Mouse (Mus musculus) G1E (cell line): Measurements from ENCODE around the gene Purb. TPM values are rescaled to one million over a fixed set of nuclear protein-coding genes. Genes with fewer than 3 reads are reported as not detected.
A peak's percentile ranks its signal among the peaks of the same experiment; 100 is the strongest.

ENCODE experiments used
- ATAC-seq: 2 replicates; pipeline ENCODE4 v1.8.0; 2016; ENCODE audit warnings: mild to moderate bottlenecking; ENCODE audit not compliant: insufficient number of reproducible peaks, poor library complexity, low FRiP score, severe bottlenecking; ENCODE audit errors: extremely low read depth
- DNase-seq: peaks from one replicate; pipeline ENCODE4 v3.0.0; 2012; ENCODE audit warnings: low spot score
- H3K27me3 ChIP-seq: 2 replicates; pipeline ENCODE4 v1.6.1; 2012; ENCODE audit warnings: mild to moderate bottlenecking, low read length, inconsistent platforms; ENCODE audit not compliant: insufficient read depth
- H3K36me3 ChIP-seq: replicated peaks from 2 replicates; pipeline ENCODE3; 2012; ENCODE audit warnings: mild to moderate bottlenecking, inconsistent platforms
- H3K4me1 ChIP-seq: 2 replicates; pipeline ENCODE4 v1.6.1; 2012; ENCODE audit warnings: low read depth, low read length, inconsistent platforms, mixed read lengths; ENCODE audit not compliant: insufficient read depth
- H3K4me3 ChIP-seq: 2 replicates; pipeline ENCODE4 v1.5.1; 2012; ENCODE audit warnings: low read depth, mild to moderate bottlenecking, inconsistent platforms, low read length, moderate library complexity, mixed read lengths
- H3K9me3 ChIP-seq: replicated peaks from 2 replicates; pipeline ENCODE4 v1.6.1; 2012; ENCODE audit warnings: inconsistent platforms
- CTCF ChIP-seq: IDR thresholded peaks from 2 replicates; pipeline ENCODE4 v1.5.1; 2012; ENCODE audit warnings: low read depth, low read length, inconsistent platforms, mixed read lengths
- GATA1 ChIP-seq: IDR thresholded peaks from 2 replicates; pipeline ENCODE4 v1.6.1; 2012; ENCODE audit warnings: borderline replicate concordance, low read length, inconsistent platforms, mixed read lengths
- GATA2 ChIP-seq: IDR thresholded peaks from 2 replicates; pipeline ENCODE4 v1.6.1; 2012; ENCODE audit warnings: low read depth, low read length, inconsistent platforms, borderline replicate concordance
- POLR2AphosphoS5 ChIP-seq: IDR thresholded peaks from 2 replicates; pipeline ENCODE4 v1.6.1; 2012; ENCODE audit warnings: low read depth, low read length, inconsistent platforms; ENCODE audit not compliant: insufficient replicate concordance
- TAL1 ChIP-seq: conservative IDR thresholded peaks from 2 replicates; pipeline ENCODE4 v1.6.1; 2012; ENCODE audit warnings: low read depth, low read length, inconsistent platforms, mixed read lengths
- polyA plus RNA-seq: library from polyadenylated mRNA; stranded (reverse); fragments of >175 nt; gene quantifications from 2 replicates; pipeline ENCODE4 v1.2.3, GENCODE M21; 2012
- total RNA-seq, 2 experiments: library from RNA; stranded (forward) in 1 of 2; stranded (reverse) in 1 of 2; fragments of 200-1000 nt in 1 of 2; fragments of >200 nt in 1 of 2; fragmentation: Nextera tagmentation in 1 of 2; gene quantifications; 2 replicates each; pipeline ENCODE4 v1.2.3; 2014 to 2017

Purb gene
- total and polyA plus RNA-seq, 3 experiments: 7.8 to 38.2 (median 34.5) TPM

DNA sequence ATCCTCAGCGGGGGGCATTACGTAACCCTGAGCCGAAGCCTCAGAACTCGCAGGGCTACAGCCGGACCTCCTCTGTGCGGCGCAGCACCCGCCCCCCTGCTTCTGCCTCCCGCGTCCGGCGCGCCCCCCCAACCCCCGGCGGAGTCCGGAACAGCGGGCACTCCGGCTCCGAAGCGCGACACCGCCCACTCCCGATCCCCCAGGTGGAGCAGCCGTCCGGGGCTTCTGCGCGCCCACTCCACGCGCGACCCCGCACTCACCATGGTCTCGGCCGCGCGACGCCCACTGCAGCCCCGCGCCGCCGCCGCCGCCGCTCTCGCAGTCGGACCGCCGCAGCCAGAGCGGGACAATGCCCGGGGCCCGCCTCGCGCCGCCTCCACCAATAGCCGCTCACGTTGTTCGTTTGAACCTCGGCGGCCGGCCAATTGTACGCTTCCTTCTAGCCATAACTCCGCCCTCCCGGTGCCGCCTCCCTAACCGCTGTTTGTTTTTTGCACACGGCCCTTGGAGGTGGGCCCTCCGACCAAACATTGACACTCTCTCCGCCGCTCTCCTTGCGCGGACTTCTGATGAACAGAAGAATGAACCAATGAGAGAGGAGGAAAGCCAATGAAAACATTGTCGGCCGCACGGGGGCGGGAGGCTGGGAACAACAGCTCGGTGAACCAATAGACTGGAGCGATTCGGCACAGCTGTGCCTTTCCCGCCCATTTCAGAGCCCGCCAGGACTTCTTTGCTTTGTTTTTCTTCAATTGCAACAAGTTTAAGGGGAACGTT is 31.5 kb downstream of the Purb start, which contains the start of gene H2afv:
TSS of gene H2afv (minus strand) at position 367 of the 777 bp plus-strand sequence.
- ATAC-seq (peak; percentile 96), DNase-seq (peak; percentile 94)
- peaks cover 20% of the 10 kb centered on the region for H3K4me1 ChIP-seq
- H3K4me3 ChIP-seq: peak within 1 kb of the TSS; percentile 76
- peaks cover 9% of the 10 kb centered on the region for H3K36me3 ChIP-seq
- no peaks in the 10 kb centered on the region for H3K9me3 ChIP-seq
- peaks cover 4% of the 10 kb centered on the region; the same call in 1 of the 2 replicates for H3K27me3 ChIP-seq
- no peak for TF ChIP-seq GATA1
- TF ChIP-seq GATA2: no peak
- no peak for TF ChIP-seq TAL1
- TF ChIP-seq POLR2AphosphoS5: no peak
- no peak for TF ChIP-seq CTCF

- no peak for TF ChIP-seq TAL1
- no peak for TF ChIP-seq GATA2
- TF ChIP-seq POLR2AphosphoS5: no peak
- TF ChIP-seq CTCF: no peak
- no peak for TF ChIP-seq GATA1
- no peaks in the 10 kb centered on the region for H3K9me3 ChIP-seq
- ATAC-seq: no peak
- DNase-seq: no peak
- H3K4me3 ChIP-seq: peak overlapping the region; percentile 76
- peaks cover 4% of the 10 kb centered on the region; the same call in 1 of the 2 replicates for H3K27me3 ChIP-seq
- peaks cover 15% of the 10 kb centered on the region for H3K36me3 ChIP-seq
- peaks cover 20% of the 10 kb centered on the region for H3K4me1 ChIP-seq
These were observed 32.0 kb downstream of the Purb start for GRCm38 (mm10) chr11:6443727-6444076.

GRCm38 (mm10) chr11:6443102-6443501 is 32.6 kb downstream of the Purb start:
- H3K27me3 ChIP-seq: peaks cover 4% of the 10 kb centered on the region; the same call in 1 of the 2 replicates
- TF ChIP-seq GATA1 (no peak), CTCF (no peak), TAL1 (no peak), POLR2AphosphoS5 (no peak), GATA2 (no peak)
- H3K4me1 ChIP-seq: peaks cover 20% of the 10 kb centered on the region
- H3K36me3 ChIP-seq: peaks cover 17% of the 10 kb centered on the region
- ATAC-seq (no peak), DNase-seq (no peak)
- H3K4me3 ChIP-seq: peak overlapping the region; percentile 76
- no peaks in the 10 kb centered on the region for H3K9me3 ChIP-seq

- no peak for TF ChIP-seq GATA1
- TF ChIP-seq POLR2AphosphoS5: no peak
- no peak for TF ChIP-seq TAL1
- no peak for TF ChIP-seq GATA2
- no peak for TF ChIP-seq CTCF
- Histone ChIP-seq H3K27me3 (peaks cover 3% of the 10 kb centered on the region; the same call in 1 of the 2 replicates), H3K9me3 (no peaks in the 10 kb centered on the region), H3K4me1 (peaks cover 20% of the 10 kb centered on the region), H3K4me3 (no peak overlapping the region), H3K36me3 (peaks cover 22% of the 10 kb centered on the region)
- no peak for DNase-seq
- ATAC-seq: no peak
These were observed 33.2 kb downstream of the Purb start for GRCm38 (mm10) chr11:6442566-6442965.

DNA sequence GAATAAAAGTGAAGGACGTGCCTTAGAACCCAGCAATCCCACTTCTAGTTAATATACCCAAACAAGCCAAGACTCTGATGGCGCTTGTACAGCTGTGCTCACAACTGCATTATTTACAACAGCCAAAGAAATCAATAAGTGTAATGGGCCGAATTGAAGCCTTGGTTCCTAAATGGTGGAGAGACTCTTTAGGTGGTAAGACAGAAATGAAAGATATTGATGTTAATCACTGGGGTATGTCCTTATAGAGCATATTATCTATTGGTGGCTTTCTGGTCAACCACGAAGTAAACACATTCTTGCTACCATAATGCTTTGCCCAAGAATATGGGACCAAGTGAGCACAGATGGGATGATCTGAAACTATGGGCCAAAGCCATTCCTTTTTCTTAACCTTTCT is 35.5 kb downstream of the Purb start:
- Histone ChIP-seq H3K4me1 (peaks cover 10% of the 10 kb centered on the region), H3K36me3 (peaks cover 42% of the 10 kb centered on the region), H3K27me3 (no peaks in the 10 kb centered on the region), H3K9me3 (no peaks in the 10 kb centered on the region), H3K4me3 (no peak overlapping the region)
- no peak for DNase-seq
- ATAC-seq: no peak
- TF ChIP-seq TAL1 (no peak), CTCF (no peak), GATA2 (no peak), GATA1 (no peak), POLR2AphosphoS5 (no peak)

DNA sequence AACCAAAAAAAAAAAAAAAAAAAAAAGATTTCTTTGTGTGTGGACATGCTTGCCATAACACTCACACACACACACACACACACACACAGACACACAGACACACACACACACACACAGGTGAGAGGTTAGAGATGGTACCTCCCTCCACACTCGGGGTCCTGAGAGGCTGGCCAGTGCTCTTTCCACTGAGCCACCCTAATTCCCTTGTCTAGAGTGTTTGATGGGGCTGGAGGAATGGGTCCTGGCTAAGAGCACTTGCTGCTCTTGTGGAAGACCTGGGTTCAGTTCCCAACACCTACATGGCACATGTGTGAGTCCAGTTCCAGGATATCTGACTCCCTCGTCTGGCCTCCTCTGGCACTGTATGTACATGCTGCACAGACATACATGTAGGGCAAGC is 38.0 kb downstream of the Purb start:
- TF ChIP-seq TAL1 (no peak), GATA2 (no peak)
- Histone ChIP-seq H3K9me3 (no peaks in the 10 kb centered on the region), H3K4me3 (no peak overlapping the region), H3K4me1 (no peaks in the 10 kb centered on the region; the same call in 1 of the 2 replicates), H3K27me3 (no peaks in the 10 kb centered on the region), H3K36me3 (peaks cover 68% of the 10 kb centered on the region)
- no peak for ATAC-seq
- DNase-seq: no peak
